Mouse (Mus musculus): ENCODE data around the gene Stub1.

Stub1 gene

GRCm38 (mm10) chr17:25869954-25870353, 36.8 kb upstream of the Stub1 start:
- in situ Hi-C loops (cut with MboI; ENCODE audit: low sequenced_read_pairs), result no loop called here

DNA sequence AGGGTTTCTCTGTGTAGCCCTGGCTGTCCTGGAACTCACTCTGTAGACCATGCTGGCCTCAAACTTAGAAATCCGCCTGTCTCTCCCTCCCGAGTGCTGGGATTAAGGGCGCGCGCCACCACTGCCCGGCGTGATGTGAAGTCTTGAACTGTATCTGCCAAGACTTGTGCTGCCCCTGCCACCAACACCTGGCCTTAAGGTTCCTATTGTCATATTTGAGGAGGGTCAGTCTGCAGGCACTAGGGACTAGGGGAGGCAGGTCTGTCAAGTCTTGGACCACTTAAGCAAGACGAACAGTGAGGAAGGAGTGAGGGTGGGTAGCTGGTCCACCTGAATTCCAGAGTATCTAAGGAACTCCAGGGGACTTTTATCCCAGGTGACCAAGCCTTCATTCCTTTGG, 36.3 kb upstream of the Stub1 start:
- in situ Hi-C loops (cut with MboI; ENCODE audit: low sequenced_read_pairs), result no loop called here

DNA sequence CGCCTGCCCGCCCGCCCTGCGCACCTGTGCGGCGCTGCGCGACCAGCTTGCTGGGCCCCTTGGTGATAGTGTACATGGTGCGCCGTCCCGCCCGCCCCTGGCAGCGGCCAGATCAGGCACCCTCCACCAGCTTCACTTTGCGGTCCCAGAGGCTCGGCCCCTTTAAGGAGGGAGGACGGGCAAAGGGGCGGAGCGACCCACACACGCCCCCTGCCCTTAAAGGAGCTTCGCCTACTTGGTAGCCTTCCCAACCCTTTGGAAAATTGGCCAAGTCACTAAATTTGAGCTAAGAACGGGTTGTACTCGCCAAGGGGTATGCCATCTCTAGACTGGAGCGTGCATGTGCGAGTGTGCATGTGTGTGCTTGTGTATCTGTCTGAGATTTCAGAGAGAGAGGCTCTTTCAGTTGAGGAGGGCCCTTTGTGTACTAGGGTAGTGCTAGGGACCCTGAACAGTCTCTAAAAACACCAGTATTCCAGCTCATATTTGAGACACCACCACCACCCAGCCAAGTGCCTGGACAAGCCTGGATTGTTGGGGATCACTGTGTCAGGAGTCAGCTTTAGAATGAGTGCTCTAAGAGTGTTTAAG, 35.5 kb upstream of the Stub1 start, which contains the start of gene Mcrip2:
Gene Mcrip2 (minus strand): TSS at position 164 of the 591 bp plus-strand sequence.
- in situ Hi-C loops (cut with MboI; ENCODE audit: low sequenced_read_pairs), result no loop called here

- in situ Hi-C loops (cut with MboI; ENCODE audit: low sequenced_read_pairs), result no loop called here
Observed at GRCm38 (mm10) chr17:25867836-25868600, 34.8 kb upstream of the Stub1 start.

- in situ Hi-C loops (cut with MboI; ENCODE audit: low sequenced_read_pairs), result no loop called here
Observed at GRCm38 (mm10) chr17:25867509-25867835, 34.3 kb upstream of the Stub1 start.

- in situ Hi-C loops (cut with MboI; ENCODE audit: low sequenced_read_pairs), result no loop called here
Observed at GRCm38 (mm10) chr17:25866172-25866571, 33.0 kb upstream of the Stub1 start.

DNA sequence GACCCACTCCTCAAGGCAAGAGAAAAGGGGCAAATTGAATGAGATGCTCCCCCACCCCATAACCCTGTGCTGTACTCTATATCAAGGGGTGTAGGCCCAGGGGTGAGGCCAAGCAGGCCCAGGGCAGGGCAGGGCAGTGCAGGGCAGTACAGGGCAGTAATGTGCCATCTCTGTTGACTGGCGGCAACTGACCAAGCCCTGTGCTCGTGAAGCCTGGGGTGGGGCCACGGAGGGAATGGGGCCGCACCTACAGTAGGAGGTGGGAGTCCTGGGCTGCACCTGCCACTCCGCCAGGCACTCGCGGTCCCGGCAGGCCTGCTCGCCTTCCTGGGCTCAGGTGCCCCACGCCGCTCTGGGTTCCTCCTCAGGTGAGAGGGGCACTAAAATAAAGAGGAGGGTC, 32.1 kb upstream of the Stub1 start:
- in situ Hi-C loops (cut with MboI; ENCODE audit: low sequenced_read_pairs), result no loop called here

GRCm38 (mm10) chr17:25864311-25864710, 31.1 kb upstream of the Stub1 start:
- in situ Hi-C loops (cut with MboI; ENCODE audit: low sequenced_read_pairs), result no loop called here

DNA sequence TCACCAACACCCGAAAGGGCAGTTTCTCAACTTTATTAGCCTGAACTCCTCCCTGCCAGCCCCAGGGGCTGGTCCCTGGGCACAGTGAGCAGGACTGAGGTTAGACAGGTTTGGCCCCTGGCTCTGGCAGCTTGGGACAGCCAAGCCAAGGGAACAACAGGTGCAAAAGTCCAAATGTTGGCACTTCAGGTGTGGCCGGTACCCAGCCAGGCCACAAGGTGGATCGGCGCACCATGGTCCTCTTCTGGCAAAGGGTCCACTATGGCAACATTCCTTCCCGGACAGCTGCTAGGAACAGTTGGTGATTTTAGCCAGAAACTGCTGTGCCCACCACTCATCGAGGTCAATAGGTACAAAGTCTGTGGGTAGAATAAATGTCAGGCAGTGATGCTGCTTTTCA, 30.5 kb upstream of the Stub1 start:
- in situ Hi-C loops (cut with MboI; ENCODE audit: low sequenced_read_pairs), result no loop called here

- in situ Hi-C loops (cut with MboI; ENCODE audit: low sequenced_read_pairs), result no loop called here
Observed at GRCm38 (mm10) chr17:25861704-25862612, 28.8 kb upstream of the Stub1 start.

GRCm38 (mm10) chr17:25860832-25861703, 27.9 kb upstream of the Stub1 start, which contains the start of gene Wdr90:
Gene Wdr90, minus strand, starts transcription at chr17:25861501.
- in situ Hi-C loops (cut with MboI; ENCODE audit: low sequenced_read_pairs), result no loop called here

GRCm38 (mm10) chr17:25860229-25860628, 27.0 kb upstream of the Stub1 start:
- in situ Hi-C loops (cut with MboI; ENCODE audit: low sequenced_read_pairs), result no loop called here

DNA sequence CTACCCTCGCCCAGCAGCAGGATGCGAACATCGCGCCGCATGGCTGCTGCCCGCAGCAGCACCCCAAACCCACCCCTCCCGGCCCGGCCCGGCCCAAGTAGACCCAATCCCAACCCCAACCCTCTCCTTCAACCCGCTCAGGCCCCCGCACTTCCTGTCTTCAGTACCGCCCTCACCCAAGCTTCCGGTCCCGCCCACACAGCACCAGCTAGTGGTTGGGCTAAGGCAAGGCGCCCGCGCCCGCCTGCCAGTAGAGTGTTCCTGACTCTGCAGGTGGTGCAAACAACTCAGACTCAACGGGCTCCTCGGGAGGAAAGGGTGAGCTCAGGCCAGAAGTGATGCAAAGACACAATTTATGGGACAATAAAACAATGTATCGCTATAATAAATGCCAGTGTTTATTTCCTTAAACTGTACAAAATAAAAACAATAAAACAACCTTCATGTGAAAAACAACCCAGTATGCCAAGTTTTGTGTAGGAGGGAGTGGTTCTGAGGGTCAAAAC, 11.2 kb upstream of the Stub1 start, which contains the start of gene Rhot2:
Gene Rhot2 (minus strand): TSS at position 456 of the 506 bp plus-strand sequence.
- in situ Hi-C loops (cut with MboI; ENCODE audit: low sequenced_read_pairs), result no loop called here

DNA sequence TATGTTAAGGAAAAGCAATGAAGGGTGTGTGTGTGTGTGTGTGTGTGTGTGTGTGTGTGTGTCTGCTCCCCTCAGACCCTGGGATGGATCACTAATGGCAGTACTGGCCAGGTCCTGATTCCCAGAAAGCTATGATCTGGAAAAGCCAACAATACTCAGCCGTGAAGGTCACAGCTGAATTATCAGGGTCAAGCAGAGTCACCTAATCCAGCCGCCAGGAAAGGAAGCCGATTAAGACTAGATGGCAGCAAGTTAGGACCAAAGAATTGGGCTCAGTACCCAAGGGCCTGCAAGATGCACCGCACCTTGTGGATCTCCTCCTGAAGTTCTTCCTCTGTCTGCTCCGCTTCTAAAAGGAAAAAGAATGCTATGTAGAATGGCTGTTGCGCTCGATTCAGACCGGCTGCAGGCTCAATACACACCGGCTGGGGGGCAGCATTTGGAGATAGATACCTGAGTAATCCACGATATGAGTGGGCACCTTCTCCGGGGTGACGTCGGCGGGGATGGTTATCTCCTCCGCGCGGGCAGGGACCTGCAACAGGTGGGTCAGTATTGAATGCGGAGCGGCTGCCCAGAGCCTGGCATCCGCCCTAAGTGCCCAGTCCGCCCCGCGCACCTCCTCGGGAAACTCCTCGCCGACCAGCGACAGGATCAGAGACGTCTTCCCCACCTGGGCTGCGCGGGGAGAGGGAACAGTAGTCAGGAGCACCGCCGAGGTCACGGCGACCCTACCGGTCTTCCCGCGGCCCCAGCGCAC, 10.6 kb upstream of the Stub1 start:
- in situ Hi-C loops (cut with MboI; ENCODE audit: low sequenced_read_pairs), result no loop called here

- in situ Hi-C loops (cut with MboI; ENCODE audit: low sequenced_read_pairs), result no loop called here
Observed at GRCm38 (mm10) chr17:25843122-25843521, 9.9 kb upstream of the Stub1 start.

GRCm38 (mm10) chr17:25842509-25842908, 9.3 kb upstream of the Stub1 start:
- in situ Hi-C loops (cut with MboI; ENCODE audit: low sequenced_read_pairs), result no loop called here

GRCm38 (mm10) chr17:25841117-25841880, 8.1 kb upstream of the Stub1 start, which contains the start of gene Gm20683:
Gene Gm20683, minus strand, starts transcription at chr17:25841763.
- in situ Hi-C loops (cut with MboI; ENCODE audit: low sequenced_read_pairs), result no loop called here

DNA sequence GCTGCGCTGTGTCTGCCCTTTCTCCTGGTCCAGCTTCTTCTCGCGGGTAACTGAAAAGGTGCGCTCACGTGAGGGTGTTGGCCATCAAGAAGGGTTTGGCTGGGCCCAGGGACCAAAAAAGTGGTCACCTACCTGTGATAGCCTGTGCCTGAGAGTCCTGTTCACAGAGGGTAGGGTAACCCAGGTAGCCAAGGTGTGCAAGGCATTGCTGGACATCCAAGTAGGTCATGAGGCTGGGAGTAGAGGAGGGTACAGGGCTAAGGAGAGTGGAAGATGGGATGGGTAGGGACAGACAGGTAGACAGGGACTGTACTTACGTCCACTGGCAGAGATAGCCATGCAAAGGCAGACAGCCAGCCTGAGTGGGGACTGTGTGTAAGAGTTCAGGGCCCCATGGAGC, 7.3 kb upstream of the Stub1 start:
- in situ Hi-C loops (cut with MboI; ENCODE audit: low sequenced_read_pairs), result no loop called here

All from CH12F3 (cell line).